8 mouse cellular contexts compared by ENCODE assay signal in genomic region chr1:134086811-134087398, GRCm38 (mm10). TPM values are rescaled to one million over a fixed set of nuclear protein-coding genes. Genes with fewer than 3 reads are reported as not detected.
DNase-seq lines count a peak whose midpoint lies in the region; ATAC-seq lines count a peak whose summit lies in the region.

No protein-coding gene starts in this region.

- DNase-seq in cerebellum, postnatal 4 days (ENCODE audit: low spot score in 2 of 2), result no peak
- no peak for DNase-seq in layer of hippocampus, postnatal 36 days
- DNase-seq in thymus, postnatal 25 days, result no peak

- no peak overlapping the region for H3K4me3 ChIP-seq in hindbrain, embryonic 16.5 days (ENCODE audit: low read length)
- peak overlapping the region; percentile 42 for H3K4me3 ChIP-seq in liver, embryonic 15.5 days (replicated peaks)
- no peak overlapping the region for H3K4me3 ChIP-seq in stomach, embryonic 16.5 days (replicated peaks; ENCODE audit: low read length)

- H3K4me1 ChIP-seq in hindbrain, embryonic 16.5 days (ENCODE audit: control insufficient read depth, insufficient read depth, low read depth, low read length), result peaks cover 2% of the 10 kb centered on the region; the same call in 1 of the 2 replicates
- peaks cover 93% of the 10 kb centered on the region for H3K4me1 ChIP-seq in liver, embryonic 15.5 days (replicated peaks)
- H3K4me1 ChIP-seq in stomach, embryonic 16.5 days (ENCODE audit: control insufficient read depth, insufficient read depth, low read length), result peaks cover 30% of the 10 kb centered on the region

- H3K27ac ChIP-seq in hindbrain, embryonic 16.5 days (ENCODE audit: low read depth, low read length), result no peak overlapping the region; the same call in 1 of the 2 replicates
- H3K27ac ChIP-seq in liver, embryonic 15.5 days (replicated peaks), result peak overlapping the region; percentile 93
- peak overlapping the region; percentile 11; the same call in 1 of the 2 replicates for H3K27ac ChIP-seq in stomach, embryonic 16.5 days (ENCODE audit: low read length)

- H3K36me3 ChIP-seq in hindbrain, embryonic 16.5 days (ENCODE audit: control insufficient read depth, insufficient read depth, low read length), result no peaks in the 10 kb centered on the region
- H3K36me3 ChIP-seq in liver, embryonic 15.5 days (replicated peaks), result no peaks in the 10 kb centered on the region
- no peaks in the 10 kb centered on the region for H3K36me3 ChIP-seq in stomach, embryonic 16.5 days (ENCODE audit: control insufficient read depth, insufficient read depth, low read length)

- H3K9ac ChIP-seq in hindbrain, embryonic 16.5 days (ENCODE audit: low read depth, low read length), result no peak overlapping the region
- H3K9ac ChIP-seq in liver, embryonic 15.5 days, result peak overlapping the region; percentile 60
- peak overlapping the region; percentile 56 for H3K9ac ChIP-seq in stomach, embryonic 16.5 days (ENCODE audit: low read length)

- H3K27me3 ChIP-seq in hindbrain, embryonic 16.5 days (replicated peaks; ENCODE audit: control insufficient read depth, insufficient read depth, low read length), result no peaks in the 10 kb centered on the region
- no peaks in the 10 kb centered on the region for H3K27me3 ChIP-seq in liver, embryonic 15.5 days
- no peaks in the 10 kb centered on the region for H3K27me3 ChIP-seq in stomach, embryonic 16.5 days (ENCODE audit: control insufficient read depth, insufficient read depth, low read length)

- H3K4me2 ChIP-seq in hindbrain, embryonic 16.5 days (ENCODE audit: low read length), result no peak overlapping the region
- H3K4me2 ChIP-seq in liver, embryonic 15.5 days, result peak overlapping the region; percentile 74
- peak overlapping the region; percentile 20; the same call in 1 of the 2 replicates for H3K4me2 ChIP-seq in stomach, embryonic 16.5 days (ENCODE audit: low read depth, low read length)

- 58% methylated on average over 14 of the region's 16 CpGs for WGBS in hindbrain, embryonic 16.5 days
- WGBS in liver, embryonic 15.5 days (ENCODE audit: insufficient replicate concordance), result 14% methylated on average over 16 of the region's 16 CpGs
- 44% methylated on average over 16 of the region's 16 CpGs for WGBS in stomach, embryonic 16.5 days

- no peaks in the 10 kb centered on the region for H3K9me3 ChIP-seq in hindbrain, embryonic 16.5 days (ENCODE audit: control insufficient read depth, low read length)
- H3K9me3 ChIP-seq in liver, embryonic 15.5 days (replicated peaks), result no peaks in the 10 kb centered on the region
- no peaks in the 10 kb centered on the region for H3K9me3 ChIP-seq in stomach, embryonic 16.5 days (replicated peaks; ENCODE audit: control insufficient read depth, low read length)

- peak; percentile 49; the same call in 1 of the 2 replicates for ATAC-seq in cerebellum, adult (ENCODE audit: insufficient number of reproducible peaks, low FRiP score, low TSS enrichment)
- ATAC-seq in erythroid progenitor cell, adult 5-6 weeks (replicated peaks; ENCODE audit: low FRiP score, poor library complexity, severe bottlenecking), result peak; percentile 62
- peak; percentile 23; the same call in 1 of the 2 replicates for ATAC-seq in hindbrain, embryonic 16.5 days
- peak; percentile 62 for ATAC-seq in liver, embryonic 15.5 days (ENCODE audit: insufficient read depth)
- no peak; the same call in 1 of the 2 replicates for ATAC-seq in stomach, embryonic 16.5 days (ENCODE audit: insufficient read depth, low FRiP score)

RNA-seq across cellular contexts. Expression of gene Btg2, which starts 8.0 kb away (rescaled TPM):
- 156 and 184 TPM in 2 replicates for total RNA-seq in erythroid progenitor cell, adult 5-6 weeks (2015; ENCODE audit: low replicate concordance)
- total RNA-seq in erythroid progenitor cell, adult 5-6 weeks (2017; ENCODE audit: low replicate concordance), result 261 and 289 TPM in 2 replicates
- 28.0 and 28.5 TPM in 2 replicates for polyA plus RNA-seq in hindbrain, embryonic 16.5 days (2015; fragmentation: Nextera tagmentation; extraction: Ambion mirVana)
- 103 and 108 TPM in 2 replicates for polyA plus RNA-seq in liver, embryonic 15.5 days (2015; fragmentation: Nextera tagmentation; extraction: Ambion mirVana)
- polyA plus RNA-seq in stomach, embryonic 16.5 days (2015; fragmentation: Nextera tagmentation; extraction: Ambion mirVana), result 98.5 and 110 TPM in 2 replicates
- 10 to 100 TPM; 18.7 to 18.9 TPM for total RNA-seq in layer of hippocampus, postnatal 36 days (2021)

RNA-seq across cellular contexts. Expression of gene Chit1, which starts 24.1 kb away (rescaled TPM):
- total RNA-seq in erythroid progenitor cell, adult 5-6 weeks (2015; ENCODE audit: low replicate concordance), result 1.1 and 4.2 TPM in 2 replicates
- not detected in 2 replicates for total RNA-seq in erythroid progenitor cell, adult 5-6 weeks (2017; ENCODE audit: low replicate concordance)
- polyA plus RNA-seq in hindbrain, embryonic 16.5 days (2015; fragmentation: Nextera tagmentation; extraction: Ambion mirVana), result 0.15 and 0.73 TPM in 2 replicates
- 0.07 and 0.20 TPM in 2 replicates for polyA plus RNA-seq in liver, embryonic 15.5 days (2015; fragmentation: Nextera tagmentation; extraction: Ambion mirVana)
- polyA plus RNA-seq in stomach, embryonic 16.5 days (2015; fragmentation: Nextera tagmentation; extraction: Ambion mirVana), result 4.8 and 8.4 TPM in 2 replicates
- not detected for total RNA-seq in layer of hippocampus, postnatal 36 days (2021)

RNA-seq across cellular contexts. Expression of gene Fmod, which starts 49.9 kb away (rescaled TPM):
- total RNA-seq in erythroid progenitor cell, adult 5-6 weeks (2015; ENCODE audit: low replicate concordance), result not detected in 2 replicates
- not detected in 2 replicates for total RNA-seq in erythroid progenitor cell, adult 5-6 weeks (2017; ENCODE audit: low replicate concordance)
- 11.8 and 24.0 TPM in 2 replicates for polyA plus RNA-seq in hindbrain, embryonic 16.5 days (2015; fragmentation: Nextera tagmentation; extraction: Ambion mirVana)
- 2.6 and 3.3 TPM in 2 replicates for polyA plus RNA-seq in liver, embryonic 15.5 days (2015; fragmentation: Nextera tagmentation; extraction: Ambion mirVana)
- polyA plus RNA-seq in stomach, embryonic 16.5 days (2015; fragmentation: Nextera tagmentation; extraction: Ambion mirVana), result 12.3 and 13.1 TPM in 2 replicates
- 1 to 10 TPM; 4.0 to 7.8 TPM for total RNA-seq in layer of hippocampus, postnatal 36 days (2021)
